Mouse (Mus musculus) forebrain, postnatal 0 days (tissue): ENCODE results near the gene Tnfrsf21. TPM values are rescaled to one million over a fixed set of nuclear protein-coding genes. Genes with fewer than 3 reads are reported as not detected.

Experiments
- ATAC-seq: fragments of 200-750 bp; cut with Nextera tagmentation; 2 replicates; pipeline ENCODE4 v1.8.0; 2017; ENCODE audit warnings: mild to moderate bottlenecking, moderate library complexity
- DNase-seq: peaks from one replicate; pipeline ENCODE4 v3.0.0-alpha.2; 2015
- H3K27ac ChIP-seq: fragments of 300-500 bp; sonication (generic); 2 replicates; pipeline ENCODE4 v1.5.1; 2014; ENCODE audit warnings: low read depth, mild to moderate bottlenecking, antibody characterized with exemption, low read length, moderate library complexity, mixed read lengths
- H3K27me3 ChIP-seq: fragments of 300-500 bp; sonication (generic); 2 replicates; pipeline ENCODE4 v1.6.1; 2014; ENCODE audit warnings: mild to moderate bottlenecking, low read length, mixed read lengths; ENCODE audit not compliant: insufficient read depth
- H3K36me3 ChIP-seq: fragments of 300-500 bp; sonication (generic); 2 replicates; pipeline ENCODE4 v1.6.1; 2014; ENCODE audit warnings: mild to moderate bottlenecking, moderate library complexity; ENCODE audit not compliant: insufficient read depth
- H3K4me1 ChIP-seq: fragments of 300-500 bp; sonication (generic); 2 replicates; pipeline ENCODE4 v1.6.1; 2014; ENCODE audit warnings: antibody characterized with exemption; ENCODE audit not compliant: insufficient read depth
- H3K4me2 ChIP-seq: fragments of 300-500 bp; sonication (generic); 2 replicates; pipeline ENCODE4 v1.6.1; 2014; ENCODE audit warnings: low read depth, mild to moderate bottlenecking, moderate library complexity
- H3K4me3 ChIP-seq: fragments of 300-500 bp; sonication (generic); 2 replicates; pipeline ENCODE4 v1.5.1; 2014; ENCODE audit warnings: low read depth, low read length, mixed read lengths
- H3K9ac ChIP-seq: fragments of 300-500 bp; sonication (generic); 2 replicates; pipeline ENCODE4 v1.6.1; 2014; ENCODE audit warnings: mild to moderate bottlenecking
- H3K9me3 ChIP-seq: fragments of 300-500 bp; sonication (generic); 2 replicates; pipeline ENCODE4 v1.6.1; 2016; ENCODE audit warnings: low read length
- CTCF ChIP-seq: sonication (generic); IDR thresholded peaks from 2 replicates; pipeline ENCODE4 v1.5.1; 2016; ENCODE audit warnings: antibody characterized with exemption, control low read depth, low read depth
- WGBS: fragments of 180-500 bp; shearing (Covaris S2); extraction: QIAGEN DNeasy Blood & Tissue Kit; methylation state at CpG from one replicate; pipeline ENCODE4 v1.1.7; 2014; 5-methylcytosine and 5-hydroxymethylcytosine counted together
- polyA plus RNA-seq: library from polyadenylated mRNA; unstranded; fragments of >200 nt; fragmentation: Nextera tagmentation; extraction: Ambion mirVana; gene quantifications from 2 replicates; pipeline ENCODE4 v1.2.1, GENCODE M21; 2015
- total RNA-seq: library from RNA; depleted of rRNA; stranded (reverse); fragments of >200 nt; gene quantifications from 2 replicates; pipeline ENCODE4 v1.2.3, GENCODE M21; 2014

Tnfrsf21 gene
- total and polyA plus RNA-seq, 2 experiments from 2014 or later: 71.4 to 73.7 TPM

- ATAC-seq: 0 out of 2 replicates have a peak, but pooled peaks have one; percentile 13
- Histone ChIP-seq H3K4me3 (no peak overlapping the region), H3K4me1 (no peaks in the 10 kb centered on the region), H3K36me3 (peaks cover 27% of the 10 kb centered on the region), H3K9me3 (no peaks in the 10 kb centered on the region), H3K27ac (no peak overlapping the region), H3K9ac (no peak overlapping the region), H3K27me3 (no peaks in the 10 kb centered on the region), H3K4me2 (no peak overlapping the region)
- TF ChIP-seq CTCF: no peak
- DNase-seq: no peak
- 68% methylated on average over 2 of the region's 2 CpGs for WGBS
These were observed 19.0 kb downstream of the Tnfrsf21 start for GRCm38 (mm10) chr17:43035386-43035785.

- TF ChIP-seq CTCF: no peak
- Histone ChIP-seq H3K9me3 (no peaks in the 10 kb centered on the region), H3K4me2 (no peak overlapping the region), H3K4me3 (no peak overlapping the region), H3K9ac (no peak overlapping the region), H3K4me1 (no peaks in the 10 kb centered on the region), H3K27ac (no peak overlapping the region), H3K36me3 (peaks cover 30% of the 10 kb centered on the region), H3K27me3 (no peaks in the 10 kb centered on the region)
- DNase-seq (no peak), ATAC-seq (no peak)
- WGBS: 80% methylated on average over 10 of the region's 10 CpGs
These were observed 19.9 kb downstream of the Tnfrsf21 start for GRCm38 (mm10) chr17:43036058-43036757.

GRCm38 (mm10) chr17:43040571-43040970, 24.2 kb downstream of the Tnfrsf21 start:
- H3K4me3 ChIP-seq: no peak overlapping the region
- H3K9me3 ChIP-seq: no peaks in the 10 kb centered on the region
- TF ChIP-seq CTCF: no peak
- 79% methylated on average over 3 of the region's 3 CpGs for WGBS
- peaks cover 30% of the 10 kb centered on the region for H3K36me3 ChIP-seq
- no peak overlapping the region for H3K27ac ChIP-seq
- H3K4me1 ChIP-seq: no peaks in the 10 kb centered on the region
- no peaks in the 10 kb centered on the region for H3K27me3 ChIP-seq
- no peak overlapping the region for H3K4me2 ChIP-seq
- DNase-seq (no peak), ATAC-seq (no peak)
- H3K9ac ChIP-seq: no peak overlapping the region

- Histone ChIP-seq H3K4me2 (no peak overlapping the region), H3K27ac (no peak overlapping the region), H3K4me1 (no peaks in the 10 kb centered on the region), H3K9ac (no peak overlapping the region), H3K27me3 (no peaks in the 10 kb centered on the region), H3K9me3 (no peaks in the 10 kb centered on the region), H3K4me3 (no peak overlapping the region), H3K36me3 (peaks cover 4% of the 10 kb centered on the region; the same call in 1 of the 2 replicates)
- no peak for DNase-seq
- WGBS: 92% methylated on average over 2 of the region's 2 CpGs
- no peak for ATAC-seq
- no peak for TF ChIP-seq CTCF
These were observed 34.3 kb downstream of the Tnfrsf21 start for GRCm38 (mm10) chr17:43050619-43051018.

- 81% methylated on average over 1 of the region's 1 CpGs for WGBS
These were observed 36.4 kb downstream of the Tnfrsf21 start for GRCm38 (mm10) chr17:43052791-43053190.

GRCm38 (mm10) chr17:43053943-43054342, 37.6 kb downstream of the Tnfrsf21 start:
- Histone ChIP-seq H3K27me3 (no peaks in the 10 kb centered on the region), H3K4me3 (no peak overlapping the region), H3K4me2 (no peak overlapping the region), H3K27ac (no peak overlapping the region), H3K9me3 (no peaks in the 10 kb centered on the region), H3K9ac (no peak overlapping the region), H3K36me3 (peaks cover 4% of the 10 kb centered on the region; the same call in 1 of the 2 replicates), H3K4me1 (no peaks in the 10 kb centered on the region)
- DNase-seq (no peak), ATAC-seq (no peak)
- 95% methylated on average over 10 of the region's 10 CpGs for WGBS
- no peak for TF ChIP-seq CTCF

More at GRCm38 (mm10) chr17:43052791-43053190, 36.4 kb downstream of the Tnfrsf21 start:
- no peak overlapping the region for H3K4me3 ChIP-seq
- no peaks in the 10 kb centered on the region for H3K4me1 ChIP-seq
- H3K9ac ChIP-seq: no peak overlapping the region
- H3K27me3 ChIP-seq: no peaks in the 10 kb centered on the region
- no peak overlapping the region for H3K4me2 ChIP-seq
- DNase-seq (no peak), ATAC-seq (no peak)
- H3K9me3 ChIP-seq: no peaks in the 10 kb centered on the region
- peaks cover 4% of the 10 kb centered on the region; the same call in 1 of the 2 replicates for H3K36me3 ChIP-seq
- no peak overlapping the region for H3K27ac ChIP-seq
- no peak for TF ChIP-seq CTCF

- TF ChIP-seq CTCF: no peak
- ATAC-seq: no peak
- no peaks in the 10 kb centered on the region for H3K9me3 ChIP-seq
These were observed 42.1 kb downstream of the Tnfrsf21 start for GRCm38 (mm10) chr17:43058277-43059025.

More at GRCm38 (mm10) chr17:43058277-43059025, 42.1 kb downstream of the Tnfrsf21 start:
- Histone ChIP-seq H3K27me3 (no peaks in the 10 kb centered on the region), H3K4me2 (no peak overlapping the region), H3K4me1 (no peaks in the 10 kb centered on the region), H3K27ac (no peak overlapping the region), H3K36me3 (peaks cover 3% of the 10 kb centered on the region), H3K4me3 (no peak overlapping the region), H3K9ac (no peak overlapping the region)
- DNase-seq: no peak
- WGBS: 95% methylated on average over 11 of the region's 11 CpGs
